Mouse (Mus musculus) hematopoietic stem cell, adult 5-6 weeks (primary cell): ENCODE results near the gene Ifi205. TPM values are rescaled to one million over a fixed set of nuclear protein-coding genes. Genes with fewer than 3 reads are reported as not detected.
"Not testable (repeated sequence)": the region's sequence is repeated elsewhere in the genome, so short reads cannot be mapped to it uniquely, and the experiment has no call there.

Experiments
- ATAC-seq, 2 experiments: fragments of 125-278 bp in 1 of 2; replicated peaks in 1 of 2; 2 replicates each; pipeline ENCODE4 v1.8.0; 2016 to 2017; ENCODE audit warnings: inconsistent platforms in 2 of 2, mild to moderate bottlenecking in 2 of 2, moderate number of reproducible peaks in 2 of 2, low read depth in 1 of 2, moderate TSS enrichment in 1 of 2; ENCODE audit not compliant: low FRiP score in 2 of 2, poor library complexity in 2 of 2, severe bottlenecking in 2 of 2, insufficient read depth in 1 of 2, low TSS enrichment in 1 of 2
- total RNA-seq: library from RNA; stranded (forward); fragments of 172-1452, 232-1000 nt; gene quantifications from 2 replicates; pipeline ENCODE4 v1.2.3, GENCODE M21; 2017

Ifi205 gene
- total RNA-seq = 2.1 and 4.3 TPM in 2 replicates

GRCm38 (mm10) chr1:174031698-174032097, at the start of gene Ifi205:
TSS of gene Ifi205 (minus strand) at chr1:174031810.
- no peak for ATAC-seq

- ATAC-seq = no peak
Measured at GRCm38 (mm10) chr1:174066305-174066704, 34.7 kb upstream of the Ifi205 start, which contains the start of gene Olfr430. TSS of gene Olfr430 (plus strand) at chr1:174066605.

- 0 out of 4 replicates have a peak, but pooled peaks of 1 of the 2 experiments have one; percentile 58 for ATAC-seq
Measured at GRCm38 (mm10) chr1:174055248-174055647, 23.6 kb upstream of the Ifi205 start.

- no peak for ATAC-seq
Measured at GRCm38 (mm10) chr1:174052981-174053380, 21.4 kb upstream of the Ifi205 start.

- peak; percentile 42 to 57; a peak in 3 of 4 replicates for ATAC-seq
Measured at GRCm38 (mm10) chr1:174051931-174052536, 20.4 kb upstream of the Ifi205 start.

- ATAC-seq = no peak
Measured at GRCm38 (mm10) chr1:174051515-174051914, 19.9 kb upstream of the Ifi205 start.

- ATAC-seq = no peak
Measured at GRCm38 (mm10) chr1:174050532-174050931, 18.9 kb upstream of the Ifi205 start.

- peak; percentile 76 to 80 for ATAC-seq
Measured at GRCm38 (mm10) chr1:174049357-174049756, 17.7 kb upstream of the Ifi205 start.

GRCm38 (mm10) chr1:174048893-174049292, 17.3 kb upstream of the Ifi205 start, which contains the start of gene Olfr432:
TSS of gene Olfr432 (plus strand) at chr1:174049205.
- ATAC-seq = no peak

GRCm38 (mm10) chr1:174048227-174048626, 16.6 kb upstream of the Ifi205 start:
- ATAC-seq = peak; percentile 68 to 78; a peak in 3 of 4 replicates

- no peak for ATAC-seq
Measured at GRCm38 (mm10) chr1:174044431-174044830, 12.8 kb upstream of the Ifi205 start.

- ATAC-seq = peak; percentile 47 to 71
Measured at GRCm38 (mm10) chr1:174042091-174042884, 10.7 kb upstream of the Ifi205 start.

GRCm38 (mm10) chr1:174040523-174041177, 9.0 kb upstream of the Ifi205 start, which contains the start of gene Olfr433:
TSS of gene Olfr433 (plus strand) at chr1:174040705.
- peak; percentile 87 to 88 for ATAC-seq

GRCm38 (mm10) chr1:174038480-174038879, 6.9 kb upstream of the Ifi205 start:
- ATAC-seq = no peak

- ATAC-seq = no peak
Measured at GRCm38 (mm10) chr1:174035841-174036240, 4.2 kb upstream of the Ifi205 start.

GRCm38 (mm10) chr1:174007050-174007449, 24.6 kb downstream of the Ifi205 start:
- ATAC-seq = not testable (repeated sequence)

GRCm38 (mm10) chr1:174004352-174005109, 27.1 kb downstream of the Ifi205 start:
- ATAC-seq = peak; percentile 99
